26 mouse cellular contexts compared by ENCODE assay signal in genomic region chr14:87515281-87515680, GRCm38 (mm10).
A peak's percentile ranks its signal among the peaks of the same experiment; 100 is the strongest.
DNase-seq lines count a peak whose midpoint lies in the region; ATAC-seq lines count a peak whose summit lies in the region.
"Had no signal": no experiment of that assay in that cellular context is flagged by ENCODE, and none has a peak within 500 bp of the region (broad histone marks: within the 10 kb centered on the region; RNA-seq: fewer than 3 reads in every experiment).

No protein-coding gene starts in this region.

- no peaks in the 10 kb centered on the region for H3K9me3 ChIP-seq in forebrain, embryonic 14.5 days (replicated peaks; ENCODE audit: control insufficient read depth, low read length)
- no peaks in the 10 kb centered on the region for H3K9me3 ChIP-seq in forebrain, embryonic 10.5 days
- H3K9me3 ChIP-seq: heart, embryonic 10.5 days; heart, embryonic 13.5 days had no signal

- no peak overlapping the region for H3K4me2 ChIP-seq in forebrain, embryonic 14.5 days (ENCODE audit: low read length)
- H3K4me2 ChIP-seq: heart, embryonic 13.5 days; hindbrain, embryonic 14.5 days had no signal

- WGBS in forebrain, embryonic 14.5 days = 10% methylated on average over 3 of the region's 3 CpGs
- WGBS in forebrain, embryonic 10.5 days = 58% methylated on average over 3 of the region's 3 CpGs

- peaks cover 15% of the 10 kb centered on the region; the same call in 1 of the 2 replicates for H3K36me3 ChIP-seq in forebrain, embryonic 14.5 days (ENCODE audit: control insufficient read depth, insufficient read depth, low read length)
- peaks cover 15% of the 10 kb centered on the region for H3K36me3 ChIP-seq in forebrain, embryonic 10.5 days (replicated peaks)

- peak; percentile 29; the same call in 1 of the 2 replicates for ATAC-seq in forebrain, embryonic 14.5 days
- ATAC-seq: forebrain, embryonic 16.5 days; hindbrain, postnatal 0 days; inflammation-experienced regulatory T-cells, adult 6 months; intestine, embryonic 16.5 days; Patski had no signal

- intact Hi-C loops in gastrocnemius, postnatal 14 days (cut with DNase I; ENCODE audit: low total_unique reads) = no loop called here

- H3K9ac ChIP-seq in forebrain, embryonic 14.5 days (ENCODE audit: low read length) = no peak overlapping the region
- H3K9ac ChIP-seq: heart, embryonic 13.5 days; hindbrain, embryonic 14.5 days had no signal

- DNase-seq in embryo, embryonic 11 days = peak; percentile 4
- no peak for DNase-seq in embryo, embryonic 9.5 days (ENCODE audit: extremely low spot score)
- peak; percentile 24 for DNase-seq in forebrain, embryonic 14.5 days (ENCODE audit: low spot score)
- no peak for DNase-seq in forebrain, embryonic 10.5 days (ENCODE audit: extremely low spot score, low spot score)
- DNase-seq in fat pad, adult 2 months (ENCODE audit: extremely low read depth, low read depth, low spot score) = peak; percentile 58
- DNase-seq in gastrocnemius, postnatal 14 days = no peak
- DNase-seq: adrenal gland, postnatal 10 days; adrenal gland, postnatal 36 days; cerebellum, adult 11 months; cerebellum, adult 2 months; cerebellum, adult 9-11 months; cerebellum, postnatal 25 days; gastrocnemius, adult 2 months; gastrocnemius, postnatal 25 days; heart, adult 2 months; heart, postnatal 14 days; heart, postnatal 4 days; kidney, adult 18-20 months had no signal

- no peak overlapping the region for H3K27ac ChIP-seq in forebrain, embryonic 14.5 days (ENCODE audit: low read depth, low read length)
- no peak overlapping the region for H3K27ac ChIP-seq in forebrain, embryonic 10.5 days
- H3K27ac ChIP-seq: gastrocnemius, adult 2 months; heart, adult 2 months; heart, embryonic 10.5 days; heart, embryonic 13.5 days; hindbrain, embryonic 14.5 days; hindbrain, postnatal 0 days had no signal

- no peaks in the 10 kb centered on the region for H3K27me3 ChIP-seq in forebrain, embryonic 14.5 days (replicated peaks; ENCODE audit: control insufficient read depth, insufficient read depth, low read length)
- no peaks in the 10 kb centered on the region for H3K27me3 ChIP-seq in forebrain, embryonic 10.5 days (ENCODE audit: poor library complexity, severe bottlenecking)
- H3K27me3 ChIP-seq: heart, embryonic 13.5 days; Patski had no signal

- no peaks in the 10 kb centered on the region for H3K4me1 ChIP-seq in forebrain, embryonic 14.5 days (ENCODE audit: control insufficient read depth, insufficient read depth, low read length)
- peaks cover 13% of the 10 kb centered on the region for H3K4me1 ChIP-seq in forebrain, embryonic 10.5 days
- H3K4me1 ChIP-seq: heart, embryonic 10.5 days; heart, embryonic 13.5 days had no signal

- H3K4me3 ChIP-seq in forebrain, embryonic 14.5 days (ENCODE audit: low read depth, low read length) = no peak overlapping the region
- no peak overlapping the region for H3K4me3 ChIP-seq in forebrain, embryonic 10.5 days
- H3K4me3 ChIP-seq: gastrocnemius, adult 2 months; heart, adult 2 months; heart, embryonic 10.5 days; heart, embryonic 13.5 days had no signal

Comparison
In these comparisons a context has a peak if more than half of its experiments do, and no peak if none do; other contexts are left out.
1. DNase-seq: peak in embryo, embryonic 11 days (single experiment), forebrain, embryonic 14.5 days (single experiment) and fat pad, adult 2 months (single experiment); none in embryo, embryonic 9.5 days (single experiment), forebrain, embryonic 10.5 days (single experiment) and gastrocnemius, postnatal 14 days (single experiment).